26 mouse cellular contexts compared by ENCODE assay signal in genomic region chr2:117050061-117050460, GRCm38 (mm10).
"Had no signal": no experiment of that assay in that cellular context is flagged by ENCODE, and none has a peak within 500 bp of the region (broad histone marks: within the 10 kb centered on the region; RNA-seq: fewer than 3 reads in every experiment).

No protein-coding gene starts in this region.

- H3K4me1 ChIP-seq: hindbrain, embryonic 13.5 days; hindbrain, embryonic 15.5 days; limb, embryonic 12.5 days had no signal

- H3K27ac ChIP-seq: gastrocnemius, adult 2 months; heart, embryonic 13.5 days; heart, embryonic 15.5 days; hindbrain, embryonic 13.5 days; hindbrain, embryonic 15.5 days; hindbrain, postnatal 0 days; layer of hippocampus, adult 2 months; left cerebral cortex, adult 2 months; limb, embryonic 10.5 days; limb, embryonic 12.5 days; liver, embryonic 13.5 days had no signal

- H3K4me2 ChIP-seq: heart, embryonic 11.5 days; heart, embryonic 13.5 days; heart, embryonic 15.5 days; hindbrain, embryonic 13.5 days; hindbrain, embryonic 15.5 days; limb, embryonic 12.5 days; liver, embryonic 11.5 days; liver, embryonic 13.5 days had no signal

- ATAC-seq: hindbrain, postnatal 0 days; intestine, embryonic 16.5 days had no signal

- H3K36me3 ChIP-seq: heart, embryonic 13.5 days; heart, embryonic 15.5 days; hindbrain, embryonic 13.5 days; hindbrain, embryonic 15.5 days; limb, embryonic 10.5 days; limb, embryonic 12.5 days; liver, embryonic 13.5 days had no signal

- H3K9me3 ChIP-seq: heart, embryonic 15.5 days; hindbrain, embryonic 15.5 days; limb, embryonic 10.5 days; limb, embryonic 12.5 days; liver, embryonic 13.5 days had no signal

- H3K27me3 ChIP-seq: hindbrain, embryonic 13.5 days; hindbrain, embryonic 15.5 days; limb, embryonic 12.5 days; liver, embryonic 13.5 days had no signal

- H3K9ac ChIP-seq: heart, embryonic 13.5 days; heart, embryonic 15.5 days; hindbrain, embryonic 13.5 days; hindbrain, embryonic 15.5 days; limb, embryonic 12.5 days; liver, embryonic 13.5 days had no signal

- DNase-seq: gastrocnemius, adult 2 months; gastrocnemius, postnatal 10 days; gastrocnemius, postnatal 25 days; heart, adult 18-20 months; heart, postnatal 14 days; heart, postnatal 36 days; kidney, adult 11 months; kidney, adult 2 months; kidney, adult 9 months; kidney, postnatal 10 days; kidney, postnatal 25 days; kidney, postnatal 4 days; liver; liver, embryonic 13.5 days had no signal

- H3K4me3 ChIP-seq: gastrocnemius, adult 2 months; heart, embryonic 13.5 days; heart, embryonic 15.5 days; hindbrain, embryonic 13.5 days; hindbrain, embryonic 15.5 days; layer of hippocampus, adult 2 months; left cerebral cortex, adult 2 months; limb, embryonic 10.5 days; limb, embryonic 12.5 days; liver, embryonic 13.5 days had no signal
